In the genomic region with DNA sequence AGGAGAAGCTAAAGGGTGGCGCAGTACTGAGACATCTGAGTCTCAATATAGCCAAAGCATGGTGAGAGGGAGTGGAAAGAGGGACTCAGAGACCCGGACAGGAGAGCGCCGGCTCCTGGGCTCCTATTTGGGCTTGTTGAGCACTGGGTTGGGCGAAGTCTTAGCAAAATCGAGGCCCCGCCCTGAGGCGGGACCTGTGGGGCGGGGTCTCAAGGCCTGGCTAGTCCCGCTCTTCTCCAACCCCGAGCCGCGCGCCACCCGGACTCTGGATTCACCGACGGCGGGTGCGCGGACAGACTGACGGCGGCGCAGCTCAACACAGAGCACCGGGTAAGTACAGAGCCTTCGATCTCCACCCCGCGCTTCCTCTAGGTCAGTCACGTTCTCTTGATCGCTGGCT, we compare ENCODE assay signal across 8 mouse cellular contexts. TPM values are rescaled to one million over a fixed set of nuclear protein-coding genes. Genes with fewer than 3 reads are reported as not detected.
DNase-seq lines count a peak whose midpoint lies in the region; ATAC-seq and TF ChIP-seq lines count a peak whose summit lies in the region.

No protein-coding gene starts in this region.

- peak; percentile 56 to 76 for DNase-seq in adrenal gland, adult (ENCODE audit: inconsistent age in 2 of 2, low spot score in 1 of 2)
- DNase-seq in adrenal gland, postnatal 4 days (ENCODE audit: low spot score in 2 of 2) = no peak
- DNase-seq in adrenal gland, postnatal 14 days = peak; percentile 64
- peak; percentile 93 for DNase-seq in limb, embryonic 14.5 days (ENCODE audit: low spot score)
- peak; percentile 57 for DNase-seq in urinary bladder, postnatal 25 days (ENCODE audit: low spot score)

- H3K27me3 ChIP-seq in forebrain, embryonic 16.5 days (replicated peaks; ENCODE audit: control insufficient read depth, insufficient read depth, low read length) = no peaks in the 10 kb centered on the region
- no peaks in the 10 kb centered on the region for H3K27me3 ChIP-seq in limb, embryonic 14.5 days (ENCODE audit: control insufficient read depth, insufficient read depth, low read length)
- peaks cover 4% of the 10 kb centered on the region; the same call in 1 of the 2 replicates for H3K27me3 ChIP-seq in midbrain, embryonic 15.5 days (replicated peaks)

- H3K4me2 ChIP-seq in forebrain, embryonic 16.5 days (ENCODE audit: low read length) = peak overlapping the region; percentile 60
- H3K4me2 ChIP-seq in limb, embryonic 14.5 days (replicated peaks; ENCODE audit: low read depth, low read length, severe bottlenecking) = peak overlapping the region; percentile 81
- peak overlapping the region; percentile 53 for H3K4me2 ChIP-seq in midbrain, embryonic 15.5 days

- under 1% methylated on average over 29 of the region's 29 CpGs for WGBS in forebrain, embryonic 16.5 days
- WGBS in limb, embryonic 14.5 days = under 1% methylated on average over 15 of the region's 29 CpGs
- WGBS in midbrain, embryonic 15.5 days = 1% methylated on average over 29 of the region's 29 CpGs

- H3K27ac ChIP-seq in forebrain, embryonic 16.5 days (ENCODE audit: low read length) = no peak overlapping the region
- peak overlapping the region; percentile 73 for H3K27ac ChIP-seq in limb, embryonic 14.5 days (replicated peaks; ENCODE audit: low read depth, low read length)
- H3K27ac ChIP-seq in midbrain, embryonic 15.5 days = no peak overlapping the region

- H3K4me3 ChIP-seq in forebrain, embryonic 16.5 days (replicated peaks; ENCODE audit: low read length) = peak overlapping the region; percentile 40
- peak overlapping the region; percentile 59 for H3K4me3 ChIP-seq in limb, embryonic 14.5 days (replicated peaks; ENCODE audit: low read length)
- peak overlapping the region; percentile 32 for H3K4me3 ChIP-seq in midbrain, embryonic 15.5 days

- peak; percentile 87 for ATAC-seq in forebrain, embryonic 16.5 days
- ATAC-seq in hematopoietic stem cell, adult 5-6 weeks (replicated peaks in 1 of 2; ENCODE audit: insufficient read depth in 1 of 2, low FRiP score in 2 of 2, low TSS enrichment in 1 of 2, low read depth in 1 of 2, poor library complexity in 2 of 2, severe bottlenecking in 2 of 2) = peak; percentile 44 to 56; a peak in 3 of 4 replicates
- peak; percentile 92 for ATAC-seq in limb, embryonic 14.5 days (ENCODE audit: low FRiP score, low read depth)
- ATAC-seq in midbrain, embryonic 15.5 days (replicated peaks) = peak; percentile 56; the same call in 1 of the 2 replicates

- no peaks in the 10 kb centered on the region for H3K36me3 ChIP-seq in forebrain, embryonic 16.5 days (ENCODE audit: control insufficient read depth, insufficient read depth)
- 0 out of 2 replicates have a peak, but pooled peaks cover 3% of the 10 kb centered on the region for H3K36me3 ChIP-seq in limb, embryonic 14.5 days (ENCODE audit: control insufficient read depth, insufficient read depth, low read length)
- H3K36me3 ChIP-seq in midbrain, embryonic 15.5 days (replicated peaks) = no peaks in the 10 kb centered on the region

- peak overlapping the region; percentile 45 for H3K9ac ChIP-seq in forebrain, embryonic 16.5 days (replicated peaks; ENCODE audit: low read depth, low read length)
- peak overlapping the region; percentile 68 for H3K9ac ChIP-seq in limb, embryonic 14.5 days (ENCODE audit: low read depth, low read length, severe bottlenecking)
- H3K9ac ChIP-seq in midbrain, embryonic 15.5 days = peak overlapping the region; percentile 9; the same call in 1 of the 2 replicates

- TF ChIP-seq POLR2A in limb, embryonic 14.5 days (IDR thresholded peaks at IDR 0.05; ENCODE audit: borderline replicate concordance, extremely low read depth, insufficient read depth, insufficient read length) = no peak

- H3K9me3 ChIP-seq in forebrain, embryonic 16.5 days (ENCODE audit: control insufficient read depth, low read length) = no peaks in the 10 kb centered on the region
- no peaks in the 10 kb centered on the region for H3K9me3 ChIP-seq in limb, embryonic 14.5 days (ENCODE audit: control insufficient read depth, low read length)
- no peaks in the 10 kb centered on the region for H3K9me3 ChIP-seq in midbrain, embryonic 15.5 days

- H3K4me1 ChIP-seq in forebrain, embryonic 16.5 days (replicated peaks; ENCODE audit: control insufficient read depth, insufficient read depth, low read length) = peaks cover 11% of the 10 kb centered on the region
- H3K4me1 ChIP-seq in limb, embryonic 14.5 days (ENCODE audit: control insufficient read depth, insufficient read depth, low read length) = peaks cover 54% of the 10 kb centered on the region
- peaks cover 12% of the 10 kb centered on the region; the same call in 1 of the 2 replicates for H3K4me1 ChIP-seq in midbrain, embryonic 15.5 days

RNA-seq across cellular contexts. Expression of gene Fbln2, which starts 0.3 kb away (rescaled TPM):
- total RNA-seq in adrenal gland, postnatal 4 days (2021) = 10 to 100 TPM; 71.7 to 73.5 TPM
- 32.3 and 38.2 TPM in 2 replicates for total RNA-seq in adrenal gland, postnatal 14 days (2021)
- 17.6 and 20.3 TPM in 2 replicates for polyA plus RNA-seq in forebrain, embryonic 16.5 days (2015; fragmentation: Nextera tagmentation; extraction: Ambion mirVana)
- not detected in 2 replicates for total RNA-seq in hematopoietic stem cell, adult 5-6 weeks (2017)
- polyA plus RNA-seq in limb, embryonic 14.5 days (2012; rRNA removed) = 294 and 404 TPM in 2 replicates
- 219 and 254 TPM in 2 replicates for polyA plus RNA-seq in limb, embryonic 14.5 days (2014; fragmentation: Nextera tagmentation; extraction: Ambion mirVana)
- 15.1 and 16.7 TPM in 2 replicates for polyA plus RNA-seq in midbrain, embryonic 15.5 days (2015; fragmentation: Nextera tagmentation; extraction: Ambion mirVana)

RNA-seq across cellular contexts. Expression of gene Hdac11, which starts 56.1 kb away (rescaled TPM):
- total RNA-seq in adrenal gland, postnatal 4 days (2021) = 10 to 100 TPM; 12.9 to 17.8 TPM
- total RNA-seq in adrenal gland, postnatal 14 days (2021) = 6.3 and 7.4 TPM in 2 replicates
- polyA plus RNA-seq in forebrain, embryonic 16.5 days (2015; fragmentation: Nextera tagmentation; extraction: Ambion mirVana) = 21.0 and 30.7 TPM in 2 replicates
- 6.4 and 11.7 TPM in 2 replicates for total RNA-seq in hematopoietic stem cell, adult 5-6 weeks (2017)
- 43.9 and 46.0 TPM in 2 replicates for polyA plus RNA-seq in limb, embryonic 14.5 days (2012; rRNA removed)
- 18.1 and 18.5 TPM in 2 replicates for polyA plus RNA-seq in limb, embryonic 14.5 days (2014; fragmentation: Nextera tagmentation; extraction: Ambion mirVana)
- polyA plus RNA-seq in midbrain, embryonic 15.5 days (2015; fragmentation: Nextera tagmentation; extraction: Ambion mirVana) = 46.5 and 49.4 TPM in 2 replicates

Comparison
In these comparisons a context has a peak if more than half of its experiments do, and no peak if none do; other contexts are left out.
1. DNase-seq: peak in adrenal gland, adult (2 of 2), adrenal gland, postnatal 14 days (single experiment), limb, embryonic 14.5 days (single experiment) and urinary bladder, postnatal 25 days (single experiment); none in adrenal gland, postnatal 4 days (0 of 2).
2. H3K9ac ChIP-seq: peak in every context shown above with its lines; median percentile 68 in limb, embryonic 14.5 days; 45 in forebrain, embryonic 16.5 days; 9 in midbrain, embryonic 15.5 days.
3. RNA of gene Fbln2, which starts 0.3 kb away (total RNA-seq): 71.7 to 73.5 TPM in adrenal gland, postnatal 4 days and 32.3 to 38.2 TPM in adrenal gland, postnatal 14 days; not detected in hematopoietic stem cell, adult 5-6 weeks; every median in the first group is over 10 times any median in the second.
4. Peak in every context shown above with its lines, with median percentiles within 50 percentile points of each other: ATAC-seq, H3K4me2 ChIP-seq and H3K4me3 ChIP-seq.